8 mouse cellular contexts compared by ENCODE assay signal in genomic region chr2:152143279-152144157, GRCm38 (mm10). TPM values are rescaled to one million over a fixed set of nuclear protein-coding genes. Genes with fewer than 3 reads are reported as not detected.
A peak's percentile ranks its signal among the peaks of the same experiment; 100 is the strongest.
DNase-seq lines count a peak whose midpoint lies in the region; ATAC-seq lines count a peak whose summit lies in the region.

Tcf15 (plus strand) TSS chr2:152143561.

- ATAC-seq in embryonic facial prominence, embryonic 13.5 days (ENCODE audit: insufficient number of reproducible peaks, insufficient read depth, low FRiP score, low TSS enrichment, low read depth), result peak; percentile 57; the same call in 1 of the 2 replicates
- ATAC-seq in heart, embryonic 13.5 days (ENCODE audit: extremely low read depth, insufficient number of reproducible peaks, low FRiP score, low TSS enrichment), result peak; percentile 26; the same call in 1 of the 2 replicates
- peak; percentile 81 for ATAC-seq in kidney, embryonic 15.5 days (replicated peaks; ENCODE audit: low FRiP score)
- ATAC-seq in stomach, embryonic 14.5 days (ENCODE audit: insufficient number of reproducible peaks, insufficient read depth, low FRiP score, low read depth), result peak; percentile 77

- peak; percentile 15 for DNase-seq in right cerebral cortex, postnatal 14 days
- no peak for DNase-seq in right cerebral cortex, adult 18-20 months
- peak; percentile 57 for DNase-seq in lung, postnatal 14 days
- DNase-seq in B cell, adult 2 months, result no peak

- H3K9ac ChIP-seq in embryonic facial prominence, embryonic 13.5 days, result peak within 1 kb of the TSS; percentile 61
- H3K9ac ChIP-seq in heart, embryonic 13.5 days, result peak within 1 kb of the TSS; percentile 78
- peak within 1 kb of the TSS; percentile 57 for H3K9ac ChIP-seq in kidney, embryonic 15.5 days
- H3K9ac ChIP-seq in stomach, embryonic 14.5 days (replicated peaks; ENCODE audit: low read depth, low read length), result peak within 1 kb of the TSS; percentile 21; the same call in 1 of the 2 replicates

- H3K4me1 ChIP-seq in embryonic facial prominence, embryonic 13.5 days, result peaks cover 34% of the 10 kb centered on the region
- H3K4me1 ChIP-seq in heart, embryonic 13.5 days, result peaks cover 30% of the 10 kb centered on the region
- peaks cover 44% of the 10 kb centered on the region for H3K4me1 ChIP-seq in kidney, embryonic 15.5 days
- peaks cover 20% of the 10 kb centered on the region for H3K4me1 ChIP-seq in stomach, embryonic 14.5 days (ENCODE audit: control insufficient read depth, insufficient read depth, low read length)

- WGBS in embryonic facial prominence, embryonic 13.5 days, result under 1% methylated on average over 118 of the region's 118 CpGs
- WGBS in heart, embryonic 13.5 days, result under 1% methylated on average over 107 of the region's 118 CpGs
- WGBS in kidney, embryonic 15.5 days, result under 1% methylated on average over 110 of the region's 118 CpGs
- under 1% methylated on average over 113 of the region's 118 CpGs for WGBS in stomach, embryonic 14.5 days

- H3K4me3 ChIP-seq in embryonic facial prominence, embryonic 13.5 days, result peak within 1 kb of the TSS; percentile 52
- peak within 1 kb of the TSS; percentile 60 for H3K4me3 ChIP-seq in heart, embryonic 13.5 days
- peak within 1 kb of the TSS; percentile 57 for H3K4me3 ChIP-seq in kidney, embryonic 15.5 days (replicated peaks)
- peak within 1 kb of the TSS; percentile 49 for H3K4me3 ChIP-seq in stomach, embryonic 14.5 days (ENCODE audit: low read depth, low read length)

- H3K27ac ChIP-seq in embryonic facial prominence, embryonic 13.5 days, result no peak within 1 kb of the TSS
- no peak within 1 kb of the TSS for H3K27ac ChIP-seq in heart, embryonic 13.5 days (replicated peaks)
- peak within 1 kb of the TSS; percentile 79 for H3K27ac ChIP-seq in kidney, embryonic 15.5 days
- no peak within 1 kb of the TSS for H3K27ac ChIP-seq in stomach, embryonic 14.5 days (ENCODE audit: low read length)

- no peaks in the 10 kb centered on the region for H3K9me3 ChIP-seq in embryonic facial prominence, embryonic 13.5 days
- no peaks in the 10 kb centered on the region for H3K9me3 ChIP-seq in heart, embryonic 13.5 days
- H3K9me3 ChIP-seq in kidney, embryonic 15.5 days (replicated peaks), result no peaks in the 10 kb centered on the region
- no peaks in the 10 kb centered on the region for H3K9me3 ChIP-seq in stomach, embryonic 14.5 days (ENCODE audit: control insufficient read depth, low read depth, low read length)

- no peaks in the 10 kb centered on the region for H3K36me3 ChIP-seq in embryonic facial prominence, embryonic 13.5 days
- no peaks in the 10 kb centered on the region for H3K36me3 ChIP-seq in heart, embryonic 13.5 days
- H3K36me3 ChIP-seq in kidney, embryonic 15.5 days, result no peaks in the 10 kb centered on the region
- H3K36me3 ChIP-seq in stomach, embryonic 14.5 days (ENCODE audit: control insufficient read depth, insufficient read depth, low read length), result no peaks in the 10 kb centered on the region

- peak within 1 kb of the TSS; percentile 89 for H3K4me2 ChIP-seq in embryonic facial prominence, embryonic 13.5 days
- H3K4me2 ChIP-seq in heart, embryonic 13.5 days, result peak within 1 kb of the TSS; percentile 86
- H3K4me2 ChIP-seq in kidney, embryonic 15.5 days, result peak within 1 kb of the TSS; percentile 96
- H3K4me2 ChIP-seq in stomach, embryonic 14.5 days (replicated peaks; ENCODE audit: low read depth, low read length), result peak within 1 kb of the TSS; percentile 88

- peaks cover 71% of the 10 kb centered on the region for H3K27me3 ChIP-seq in embryonic facial prominence, embryonic 13.5 days
- peaks cover 86% of the 10 kb centered on the region for H3K27me3 ChIP-seq in heart, embryonic 13.5 days (replicated peaks)
- H3K27me3 ChIP-seq in kidney, embryonic 15.5 days, result peaks cover 56% of the 10 kb centered on the region
- H3K27me3 ChIP-seq in stomach, embryonic 14.5 days (ENCODE audit: control insufficient read depth, insufficient read depth, low read length), result no peaks in the 10 kb centered on the region; the same call in 1 of the 2 replicates

RNA-seq across cellular contexts. Expression of gene Tcf15, which starts in this region (rescaled TPM):
- 3.7 and 4.1 TPM in 2 replicates for polyA plus RNA-seq in embryonic facial prominence, embryonic 13.5 days (2015; fragmentation: Nextera tagmentation; extraction: Ambion mirVana)
- 9.2 and 9.4 TPM in 2 replicates for polyA plus RNA-seq in heart, embryonic 13.5 days (2015; fragmentation: Nextera tagmentation; extraction: Ambion mirVana)
- 13.5 TPM in 2 replicates for polyA plus RNA-seq in kidney, embryonic 15.5 days (2015; fragmentation: Nextera tagmentation; extraction: Ambion mirVana)
- 12.9 and 14.1 TPM in 2 replicates for polyA plus RNA-seq in stomach, embryonic 14.5 days (2014; fragmentation: Nextera tagmentation; extraction: Ambion mirVana)

Comparison
In these comparisons a context has a peak if more than half of its experiments do, and no peak if none do; other contexts are left out.
1. DNase-seq: peak in right cerebral cortex, postnatal 14 days (single experiment) and lung, postnatal 14 days (single experiment); none in right cerebral cortex, adult 18-20 months (single experiment) and B cell, adult 2 months (0 of 2).
2. ATAC-seq: peak in every context shown above with its lines; median percentile 81 in kidney, embryonic 15.5 days; 77 in stomach, embryonic 14.5 days; 57 in embryonic facial prominence, embryonic 13.5 days; 26 in heart, embryonic 13.5 days.
3. H3K9ac ChIP-seq: peak in every context shown above with its lines; median percentile 78 in heart, embryonic 13.5 days; 61 in embryonic facial prominence, embryonic 13.5 days; 57 in kidney, embryonic 15.5 days; 21 in stomach, embryonic 14.5 days.
4. Peak in every context shown above with its lines, with median percentiles within 50 percentile points of each other: H3K4me2 ChIP-seq and H3K4me3 ChIP-seq.